Mouse (Mus musculus): ENCODE measurements around the gene Fam209. TPM values are rescaled to one million over a fixed set of nuclear protein-coding genes. Genes with fewer than 3 reads are reported as not detected.

Fam209 gene
- total RNA-seq (2014; rRNA removed) = not detected in 2 replicates
- 0.43 and 0.47 TPM in 2 replicates for polyA plus RNA-seq (2015; fragmentation: Nextera tagmentation; extraction: Ambion mirVana)

- ATAC-seq (ENCODE audit: low FRiP score) = no peak
- TF ChIP-seq CTCF (IDR thresholded peaks at IDR 0.05) = no peak
- no peak for DNase-seq (ENCODE audit: low spot score)
- 88% methylated on average over 11 of the region's 11 CpGs for WGBS
- no peak within 1 kb of the TSS for H3K4me3 ChIP-seq (ENCODE audit: low read depth, low read length)
- no peak within 1 kb of the TSS for H3K27ac ChIP-seq (ENCODE audit: low read depth, low read length)
- no peaks in the 10 kb centered on the region for H3K27me3 ChIP-seq (ENCODE audit: insufficient read depth, low read length)
- peaks cover 21% of the 10 kb centered on the region for H3K36me3 ChIP-seq (ENCODE audit: insufficient read depth, low read length)
- no peak within 1 kb of the TSS for H3K4me2 ChIP-seq (ENCODE audit: low read depth, low read length, poor library complexity, severe bottlenecking)
- no peaks in the 10 kb centered on the region for H3K4me1 ChIP-seq (ENCODE audit: insufficient read depth, low read length)
- H3K9ac ChIP-seq (replicated peaks; ENCODE audit: low read length, poor library complexity, severe bottlenecking) = no peak within 1 kb of the TSS
- no peaks in the 10 kb centered on the region for H3K9me3 ChIP-seq (ENCODE audit: low read length)
These were observed at the start of gene Fam209 for GRCm38 (mm10) chr2:172472318-172472717. Gene Fam209 (plus strand): TSS chr2:172472520.

GRCm38 (mm10) chr2:172430609-172431008 is 41.7 kb upstream of the Fam209 start:
- no peak for TF ChIP-seq CTCF (IDR thresholded peaks at IDR 0.05)
- DNase-seq (ENCODE audit: low spot score) = no peak
- Histone ChIP-seq H3K4me3 (ENCODE audit: low read depth, low read length) (no peak overlapping the region), H3K36me3 (ENCODE audit: insufficient read depth, low read length) (no peaks in the 10 kb centered on the region), H3K27me3 (ENCODE audit: insufficient read depth, low read length) (peaks cover 8% of the 10 kb centered on the region), H3K4me2 (ENCODE audit: low read depth, low read length, poor library complexity, severe bottlenecking) (no peak overlapping the region), H3K27ac (ENCODE audit: low read depth, low read length) (no peak overlapping the region), H3K9ac (replicated peaks; ENCODE audit: low read length, poor library complexity, severe bottlenecking) (no peak overlapping the region), H3K4me1 (ENCODE audit: insufficient read depth, low read length) (no peaks in the 10 kb centered on the region), H3K9me3 (ENCODE audit: low read length) (no peaks in the 10 kb centered on the region)
- 100% methylated on average over 1 of the region's 1 CpGs for WGBS
- ATAC-seq (ENCODE audit: low FRiP score) = no peak

- DNase-seq (ENCODE audit: low spot score) (no peak), ATAC-seq (ENCODE audit: low FRiP score) (no peak)
- Histone ChIP-seq H3K4me2 (ENCODE audit: low read depth, low read length, poor library complexity, severe bottlenecking) (no peak overlapping the region), H3K27me3 (ENCODE audit: insufficient read depth, low read length) (peaks cover 5% of the 10 kb centered on the region), H3K27ac (ENCODE audit: low read depth, low read length) (no peak overlapping the region), H3K36me3 (ENCODE audit: insufficient read depth, low read length) (no peaks in the 10 kb centered on the region), H3K4me1 (ENCODE audit: insufficient read depth, low read length) (no peaks in the 10 kb centered on the region), H3K4me3 (ENCODE audit: low read depth, low read length) (no peak overlapping the region), H3K9ac (replicated peaks; ENCODE audit: low read length, poor library complexity, severe bottlenecking) (no peak overlapping the region), H3K9me3 (ENCODE audit: low read length) (no peaks in the 10 kb centered on the region)
- 51% methylated on average over 5 of the region's 5 CpGs for WGBS
- no peak for TF ChIP-seq CTCF (IDR thresholded peaks at IDR 0.05)
These were observed 38.6 kb upstream of the Fam209 start for GRCm38 (mm10) chr2:172433746-172434145.

GRCm38 (mm10) chr2:172437371-172437952 is 34.9 kb upstream of the Fam209 start:
- no peak for ATAC-seq (ENCODE audit: low FRiP score)
- 73% methylated on average over 16 of the region's 16 CpGs for WGBS
- Histone ChIP-seq H3K27me3 (ENCODE audit: insufficient read depth, low read length) (peaks cover 5% of the 10 kb centered on the region; the same call in 1 of the 2 replicates), H3K9ac (replicated peaks; ENCODE audit: low read length, poor library complexity, severe bottlenecking) (no peak overlapping the region), H3K4me3 (ENCODE audit: low read depth, low read length) (no peak overlapping the region), H3K4me2 (ENCODE audit: low read depth, low read length, poor library complexity, severe bottlenecking) (no peak overlapping the region), H3K9me3 (ENCODE audit: low read length) (no peaks in the 10 kb centered on the region), H3K4me1 (ENCODE audit: insufficient read depth, low read length) (peaks cover 11% of the 10 kb centered on the region; the same call in 1 of the 2 replicates), H3K27ac (ENCODE audit: low read depth, low read length) (no peak overlapping the region), H3K36me3 (ENCODE audit: insufficient read depth, low read length) (no peaks in the 10 kb centered on the region)
- no peak for DNase-seq (ENCODE audit: low spot score)
- TF ChIP-seq CTCF (IDR thresholded peaks at IDR 0.05) = no peak

GRCm38 (mm10) chr2:172439843-172440639 is 32.3 kb upstream of the Fam209 start, which contains the start of gene Rtf2:
Gene Rtf2 (plus strand): TSS chr2:172440556.
- ATAC-seq (ENCODE audit: low FRiP score) (peak; percentile 97), DNase-seq (ENCODE audit: low spot score) (peak; percentile 98)
- peaks cover 5% of the 10 kb centered on the region; the same call in 1 of the 2 replicates for H3K36me3 ChIP-seq (ENCODE audit: insufficient read depth, low read length)
- peak within 1 kb of the TSS; percentile 57 for H3K27ac ChIP-seq (ENCODE audit: low read depth, low read length)
- TF ChIP-seq CTCF (IDR thresholded peaks at IDR 0.05) = peak; percentile 46
- no peaks in the 10 kb centered on the region for H3K27me3 ChIP-seq (ENCODE audit: insufficient read depth, low read length)
- WGBS = 2% methylated on average over 35 of the region's 35 CpGs
- peak within 1 kb of the TSS; percentile 92 for H3K4me2 ChIP-seq (ENCODE audit: low read depth, low read length, poor library complexity, severe bottlenecking)
- H3K9ac ChIP-seq (replicated peaks; ENCODE audit: low read length, poor library complexity, severe bottlenecking) = peak within 1 kb of the TSS; percentile 79
- H3K4me3 ChIP-seq (ENCODE audit: low read depth, low read length) = peak within 1 kb of the TSS; percentile 74
- H3K4me1 ChIP-seq (ENCODE audit: insufficient read depth, low read length) = peaks cover 11% of the 10 kb centered on the region; the same call in 1 of the 2 replicates
- no peaks in the 10 kb centered on the region for H3K9me3 ChIP-seq (ENCODE audit: low read length)

- H3K4me3 ChIP-seq (ENCODE audit: low read depth, low read length) = peak overlapping the region; percentile 74
- no peaks in the 10 kb centered on the region for H3K9me3 ChIP-seq (ENCODE audit: low read length)
- H3K4me2 ChIP-seq (ENCODE audit: low read depth, low read length, poor library complexity, severe bottlenecking) = peak overlapping the region; percentile 92
- TF ChIP-seq CTCF (IDR thresholded peaks at IDR 0.05) = no peak
- H3K27ac ChIP-seq (ENCODE audit: low read depth, low read length) = peak overlapping the region; percentile 57; the same call in 1 of the 2 replicates
- ATAC-seq (ENCODE audit: low FRiP score) = peak; percentile 42
- under 1% methylated on average over 21 of the region's 21 CpGs for WGBS
- H3K4me1 ChIP-seq (ENCODE audit: insufficient read depth, low read length) = peaks cover 11% of the 10 kb centered on the region; the same call in 1 of the 2 replicates
- H3K36me3 ChIP-seq (ENCODE audit: insufficient read depth, low read length) = peaks cover 7% of the 10 kb centered on the region
- H3K9ac ChIP-seq (replicated peaks; ENCODE audit: low read length, poor library complexity, severe bottlenecking) = peak overlapping the region; percentile 79
- DNase-seq (ENCODE audit: low spot score) = no peak
- H3K27me3 ChIP-seq (ENCODE audit: insufficient read depth, low read length) = no peaks in the 10 kb centered on the region
These were observed 31.7 kb upstream of the Fam209 start for GRCm38 (mm10) chr2:172440640-172441005.
